Mouse (Mus musculus): Measurements from ENCODE around the gene Tyw1.
A peak's percentile ranks its signal among the peaks of the same experiment; 100 is the strongest.

DNA sequence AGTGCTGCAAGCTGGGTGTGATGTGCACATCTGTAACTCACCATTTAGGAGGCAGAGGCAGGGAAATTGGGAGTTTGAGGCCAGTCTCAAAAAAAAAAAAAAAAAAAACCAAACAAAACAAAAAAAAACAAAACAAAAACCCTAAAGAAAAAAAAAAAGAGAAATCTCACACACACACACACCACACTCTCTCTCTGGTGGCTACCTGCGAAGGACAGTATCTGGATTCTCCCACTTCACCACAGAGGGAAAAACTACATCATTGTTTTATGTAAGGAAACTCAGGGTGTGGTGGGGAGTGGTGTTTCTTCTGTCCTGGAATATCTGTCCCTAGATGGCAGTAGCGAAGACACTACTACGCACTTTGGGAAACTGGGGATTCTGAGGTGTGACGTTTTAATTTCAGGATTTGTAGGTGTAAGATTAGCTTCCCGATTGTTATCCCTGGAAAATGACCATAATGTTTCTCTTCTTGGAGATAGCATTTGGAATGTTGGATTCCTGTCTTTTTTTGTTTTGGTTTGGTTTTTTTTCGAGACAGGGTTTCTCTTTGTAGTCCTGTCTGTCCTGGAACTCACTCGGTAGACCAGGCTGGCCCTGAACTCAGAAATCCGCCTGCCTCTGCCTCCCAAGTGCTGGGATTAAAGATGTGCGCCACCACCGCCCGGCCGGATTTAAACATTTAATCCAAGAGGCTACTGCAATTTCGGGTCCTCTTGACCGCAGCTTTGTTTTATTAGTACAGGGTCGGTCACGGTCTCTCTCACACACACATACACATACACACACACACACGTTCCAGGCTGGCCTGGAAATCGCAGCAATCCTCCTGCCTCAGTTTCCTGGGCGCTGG, 1.0 kb upstream of the Tyw1 start:
- TF ChIP-seq CTCF (IDR thresholded peaks at IDR 0.05; ENCODE audit: extremely low read depth, insufficient read depth, low read length), result peak; percentile 40; the same call in 1 of the 2 replicates
- TF ChIP-seq POLR2A (IDR thresholded peaks at IDR 0.05; ENCODE audit: extremely low read depth, insufficient read depth, low read length), result no peak

Data from cortical plate, adult 2 months (tissue).